ENCODE assay signal across 8 mouse cellular contexts in genomic region chrX:166440616-166441063, GRCm38 (mm10). TPM values are rescaled to one million over a fixed set of nuclear protein-coding genes. Genes with fewer than 3 reads are reported as not detected.
A peak's percentile ranks its signal among the peaks of the same experiment; 100 is the strongest.
DNase-seq lines count a peak whose midpoint lies in the region; ATAC-seq lines count a peak whose summit lies in the region.

Gene Ofd1, minus strand, starts transcription at chrX:166440704.

- ATAC-seq in inflammation-experienced regulatory T-cells, adult 6 months = peak; percentile 99
- peak; percentile 88 for ATAC-seq in megakaryocyte-erythroid progenitor cell, adult 5-6 weeks (replicated peaks; ENCODE audit: low FRiP score, low TSS enrichment, poor library complexity, severe bottlenecking)

- intact Hi-C loops in left cerebral cortex, postnatal 10 days (cut with DNase I) = loop anchor here (10.0 kb wide), 1 partner anchor 214 kb away; no protein-coding TSS in a partner anchor

- DNase-seq in adipocyte (ENCODE audit: low spot score) = peak; percentile 92
- peak; percentile 94 for DNase-seq in embryo, embryonic 10 days (ENCODE audit: low spot score)
- peak; percentile 86 for DNase-seq in gastrocnemius, postnatal 10 days
- peak; percentile 83 to 92 for DNase-seq in left cerebral cortex, postnatal 10 days (ENCODE audit: extremely low spot score in 1 of 2, low spot score in 2 of 2)
- peak; percentile 89 for DNase-seq in right cerebral cortex, postnatal 25 days
- peak; percentile 83 to 89 for DNase-seq in urinary bladder, postnatal 4 days (ENCODE audit: low spot score in 2 of 2)

RNA-seq across cellular contexts. Expression of gene Ofd1, which starts in this region (rescaled TPM):
- total RNA-seq in gastrocnemius, postnatal 10 days (2021) = 1 to 10 TPM; 6.0 to 7.9 TPM
- polyA plus RNA-seq in inflammation-experienced regulatory T-cells, adult 6 months (2017; shearing (Covaris generic)) = 1 to 10 TPM; 4.5 to 6.5 (median 5.2) TPM
- total RNA-seq in left cerebral cortex, postnatal 10 days (2021) = 1 to 10 TPM; 5.7 to 6.3 TPM
- 8.6 and 9.9 TPM in 2 replicates for total RNA-seq in megakaryocyte-erythroid progenitor cell, adult 5-6 weeks (2014; fragmentation: Nextera tagmentation)
- 9.5 and 18.2 TPM in 2 replicates for total RNA-seq in megakaryocyte-erythroid progenitor cell, adult 5-6 weeks (2017)

Comparison
In these comparisons a context has a peak if more than half of its experiments do, and no peak if none do; other contexts are left out.
1. Peak in every context shown above with its lines: DNase-seq and ATAC-seq.